Mouse (Mus musculus) heart, postnatal 0 days (tissue): ENCODE measurements around the gene Map3k19.

Source experiments
- CTCF ChIP-seq: IDR thresholded peaks from 2 replicates; pipeline ENCODE4 v1.5.1; 2016; ENCODE audit warnings: antibody characterized with exemption, control low read depth, low read depth
- EP300 ChIP-seq: IDR thresholded peaks from 2 replicates; pipeline ENCODE4 v1.6.1; 2016; ENCODE audit warnings: antibody characterized with exemption, low read depth

GRCm38 (mm10) chr1:127833714-127834113, 21.1 kb downstream of the Map3k19 start:
- TF ChIP-seq CTCF (no peak), EP300 (no peak)
